Mouse (Mus musculus) midbrain, embryonic 11.5 days (tissue): ENCODE measurements around the gene Tyw3. TPM values are rescaled to one million over a fixed set of nuclear protein-coding genes. Genes with fewer than 3 reads are reported as not detected.
A peak's percentile ranks its signal among the peaks of the same experiment; 100 is the strongest.

Experiments used
- ATAC-seq: fragments of 200-750 bp; cut with Nextera tagmentation; 2 replicates; pipeline ENCODE4 v1.8.0; 2017; ENCODE audit warnings: moderate TSS enrichment, moderate library complexity; ENCODE audit not compliant: low FRiP score
- DNase-seq: peaks from one replicate; pipeline ENCODE4 v3.0.0; 2015; ENCODE audit warnings: low spot score; ENCODE audit errors: missing footprints
- H3K27ac ChIP-seq: fragments of 300-500 bp; sonication (generic); 2 replicates; pipeline ENCODE4 v1.5.1; 2014; ENCODE audit warnings: low read depth, low read length
- H3K27me3 ChIP-seq: fragments of 300-500 bp; sonication (generic); 2 replicates; pipeline ENCODE4 v1.6.1; 2014; ENCODE audit warnings: mild to moderate bottlenecking, low read length, moderate library complexity, mixed read lengths; ENCODE audit not compliant: control insufficient read depth, insufficient read depth
- H3K36me3 ChIP-seq: fragments of 300-500 bp; sonication (generic); 2 replicates; pipeline ENCODE4 v1.6.1; 2014; ENCODE audit warnings: mild to moderate bottlenecking, low read length, moderate library complexity, mixed read lengths; ENCODE audit not compliant: control insufficient read depth, insufficient read depth
- H3K4me1 ChIP-seq: fragments of 300-500 bp; sonication (generic); 2 replicates; pipeline ENCODE4 v1.6.1; 2014; ENCODE audit warnings: low read length; ENCODE audit not compliant: control insufficient read depth, insufficient read depth
- H3K4me2 ChIP-seq: fragments of 300-500 bp; sonication (generic); 2 replicates; pipeline ENCODE4 v1.6.1; 2014; ENCODE audit warnings: mild to moderate bottlenecking, moderate library complexity
- H3K4me3 ChIP-seq: fragments of 300-500 bp; sonication (generic); 2 replicates; pipeline ENCODE4 v1.5.1; 2014; ENCODE audit warnings: low read depth, low read length
- H3K9ac ChIP-seq: fragments of 300-500 bp; sonication (generic); 2 replicates; pipeline ENCODE4 v1.6.1; 2014; ENCODE audit warnings: low read length
- H3K9me3 ChIP-seq: fragments of 300-500 bp; sonication (generic); 2 replicates; pipeline ENCODE4 v1.6.1; 2016; ENCODE audit warnings: low read length; ENCODE audit not compliant: control insufficient read depth
- WGBS: fragments of 180-500 bp; shearing (Covaris S2); extraction: QIAGEN DNeasy Blood & Tissue Kit; methylation state at CpG from one replicate; pipeline ENCODE4 v1.1.7; 2014; 5-methylcytosine and 5-hydroxymethylcytosine counted together
- polyA plus RNA-seq: library from polyadenylated mRNA; unstranded; fragments of >200 nt; fragmentation: Nextera tagmentation; extraction: Ambion mirVana; gene quantifications from 2 replicates; pipeline ENCODE4 v1.2.1, GENCODE M21; 2014

Gene Tyw3
- polyA plus RNA-seq, 1 experiment from 2014 or later = 19.0 TPM

- no peaks in the 10 kb centered on the region for H3K9me3 ChIP-seq
- no peak overlapping the region for H3K9ac ChIP-seq
- H3K27me3 ChIP-seq = no peaks in the 10 kb centered on the region
- no peak overlapping the region for H3K4me2 ChIP-seq
- H3K27ac ChIP-seq = no peak overlapping the region
- no peak for ATAC-seq
- no peaks in the 10 kb centered on the region for H3K4me1 ChIP-seq
- H3K4me3 ChIP-seq = no peak overlapping the region
- H3K36me3 ChIP-seq = no peaks in the 10 kb centered on the region; the same call in 1 of the 2 replicates
- peak; percentile 19 for DNase-seq
- WGBS = 74% methylated on average over 5 of the region's 5 CpGs
Measured at GRCm38 (mm10) chr3:154604871-154605270, 8.0 kb upstream of the Tyw3 start.

DNA sequence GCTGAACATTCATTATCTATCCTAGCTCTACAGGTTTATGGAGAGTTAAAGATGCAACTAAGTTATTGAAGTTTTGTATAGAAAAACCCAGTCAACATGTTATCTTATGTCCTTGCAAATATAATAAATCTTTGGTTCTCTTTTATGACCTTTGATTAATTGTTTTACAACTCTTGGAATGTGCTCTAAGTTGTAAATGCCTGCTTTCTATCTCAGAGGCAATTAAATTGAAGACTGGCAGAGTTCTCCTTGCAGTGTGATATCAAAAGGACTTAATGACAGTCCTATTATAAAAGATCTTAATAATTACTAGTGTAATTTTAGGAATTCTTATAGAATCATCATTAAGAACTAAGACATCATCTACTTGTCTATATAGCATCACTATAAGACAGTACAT is 5.2 kb upstream of the Tyw3 start:
- no peak overlapping the region for H3K4me3 ChIP-seq
- no peaks in the 10 kb centered on the region for H3K27me3 ChIP-seq
- no peak overlapping the region for H3K4me2 ChIP-seq
- no peak overlapping the region for H3K27ac ChIP-seq
- H3K4me1 ChIP-seq = no peaks in the 10 kb centered on the region; the same call in 1 of the 2 replicates
- no peaks in the 10 kb centered on the region for H3K9me3 ChIP-seq
- H3K36me3 ChIP-seq = no peaks in the 10 kb centered on the region; the same call in 1 of the 2 replicates
- ATAC-seq (no peak), DNase-seq (peak; percentile 8)
- no peak overlapping the region for H3K9ac ChIP-seq

- H3K9ac ChIP-seq = peak overlapping the region; percentile 94
- H3K27me3 ChIP-seq = no peaks in the 10 kb centered on the region
- H3K36me3 ChIP-seq = no peaks in the 10 kb centered on the region
- ATAC-seq = no peak
- H3K4me3 ChIP-seq = peak overlapping the region; percentile 92
- no peak overlapping the region for H3K27ac ChIP-seq
- WGBS = 38% methylated on average over 7 of the region's 7 CpGs
- peak; percentile 89 for DNase-seq
- H3K9me3 ChIP-seq = no peaks in the 10 kb centered on the region
- peak overlapping the region; percentile 67 for H3K4me2 ChIP-seq
- H3K4me1 ChIP-seq = peaks cover 2% of the 10 kb centered on the region; the same call in 1 of the 2 replicates
Measured at GRCm38 (mm10) chr3:154597561-154597960, 657 bp upstream of the Tyw3 start.

DNA sequence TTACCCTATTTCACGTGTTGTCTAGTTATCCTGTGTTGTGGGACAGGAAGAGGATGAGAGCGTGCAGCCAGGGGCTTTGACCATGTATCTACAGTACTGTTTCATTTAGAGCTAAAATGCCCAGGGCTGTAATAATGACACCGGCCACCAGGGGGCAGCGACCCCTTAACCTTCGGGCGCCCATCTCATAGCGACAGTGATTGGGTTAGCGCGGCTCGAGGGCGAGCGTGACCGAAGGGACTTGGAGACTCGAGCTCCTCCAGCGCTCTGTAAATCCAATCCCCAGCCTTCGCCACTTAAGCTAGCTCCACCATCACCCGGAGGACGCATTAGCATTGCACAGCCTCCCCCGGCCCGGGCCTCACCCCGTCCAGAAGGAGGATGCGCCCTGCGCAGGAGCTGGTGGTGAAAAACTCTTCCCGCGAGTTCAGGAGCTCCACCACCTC is 393 bp downstream of the Tyw3 start, which contains the start of gene Cryz:
Gene Cryz, plus strand, starts transcription at position 224 of the 446 bp plus-strand sequence.
- H3K27ac ChIP-seq = peak within 1 kb of the TSS; percentile 80
- peak; percentile 100 for DNase-seq
- peaks cover 4% of the 10 kb centered on the region; the same call in 1 of the 2 replicates for H3K36me3 ChIP-seq
- H3K4me3 ChIP-seq = peak within 1 kb of the TSS; percentile 92
- WGBS = 0% methylated on average over 25 of the region's 25 CpGs
- no peaks in the 10 kb centered on the region for H3K9me3 ChIP-seq
- H3K4me1 ChIP-seq = peaks cover 2% of the 10 kb centered on the region; the same call in 1 of the 2 replicates
- H3K4me2 ChIP-seq = peak within 1 kb of the TSS; percentile 67
- no peaks in the 10 kb centered on the region for H3K27me3 ChIP-seq
- ATAC-seq = peak; percentile 91
- peak within 1 kb of the TSS; percentile 94 for H3K9ac ChIP-seq

- peaks cover 2% of the 10 kb centered on the region; the same call in 1 of the 2 replicates for H3K4me1 ChIP-seq
- no peak overlapping the region for H3K27ac ChIP-seq
- DNase-seq (no peak), ATAC-seq (no peak)
- H3K27me3 ChIP-seq = no peaks in the 10 kb centered on the region
- H3K9me3 ChIP-seq = no peaks in the 10 kb centered on the region
- 94% methylated on average over 6 of the region's 6 CpGs for WGBS
- H3K36me3 ChIP-seq = peaks cover 4% of the 10 kb centered on the region; the same call in 1 of the 2 replicates
- H3K4me2 ChIP-seq = no peak overlapping the region
- no peak overlapping the region for H3K9ac ChIP-seq
- no peak overlapping the region for H3K4me3 ChIP-seq
Measured at GRCm38 (mm10) chr3:154594156-154594555, 2.7 kb downstream of the Tyw3 start.

DNA sequence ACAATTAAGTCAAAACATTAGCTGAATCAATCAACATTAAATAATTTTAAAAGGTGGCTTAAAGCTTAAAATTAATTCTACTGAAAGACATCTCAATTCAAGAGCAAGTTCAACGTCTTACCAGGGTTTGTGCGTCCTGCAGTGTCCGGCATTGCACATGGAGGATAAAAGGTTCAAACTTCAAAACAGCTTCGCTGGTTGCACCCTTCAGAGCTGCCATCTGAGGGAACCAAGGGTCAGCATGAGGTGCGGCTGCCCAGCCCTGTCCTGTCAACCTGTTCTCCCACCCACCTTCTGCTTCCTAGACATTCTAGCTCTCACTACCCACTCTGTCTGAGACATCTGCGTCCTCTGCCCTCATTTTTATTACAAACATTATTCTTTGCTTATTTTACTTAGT is 3.3 kb downstream of the Tyw3 start:
- H3K9ac ChIP-seq = no peak overlapping the region
- 95% methylated on average over 6 of the region's 6 CpGs for WGBS
- H3K4me3 ChIP-seq = no peak overlapping the region
- no peak overlapping the region for H3K27ac ChIP-seq
- no peak for ATAC-seq
- peak; percentile 0 for DNase-seq
- peaks cover 4% of the 10 kb centered on the region; the same call in 1 of the 2 replicates for H3K36me3 ChIP-seq
- no peaks in the 10 kb centered on the region for H3K9me3 ChIP-seq
- no peak overlapping the region for H3K4me2 ChIP-seq
- peaks cover 2% of the 10 kb centered on the region; the same call in 1 of the 2 replicates for H3K4me1 ChIP-seq
- H3K27me3 ChIP-seq = no peaks in the 10 kb centered on the region

DNA sequence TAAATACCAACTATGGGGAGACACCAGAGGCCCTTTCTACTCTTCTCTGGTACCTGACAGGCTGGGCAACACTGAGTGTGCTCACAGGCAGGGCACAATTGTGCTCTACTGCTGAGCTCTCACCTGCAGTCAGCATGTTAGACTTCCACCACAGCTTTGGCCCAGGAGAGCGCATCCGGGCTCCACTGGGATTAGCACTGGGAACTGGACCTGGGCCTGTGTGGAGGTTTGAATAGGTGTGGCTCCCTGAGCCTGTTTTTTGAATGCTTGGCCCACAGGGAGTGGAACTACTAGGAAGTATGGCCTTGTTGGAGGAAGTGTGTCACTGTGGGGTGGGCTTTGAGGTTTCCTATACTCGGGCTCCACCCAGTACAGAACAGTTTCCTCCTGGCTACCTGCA is 5.3 kb downstream of the Tyw3 start:
- DNase-seq (peak; percentile 59), ATAC-seq (no peak)
- 91% methylated on average over 3 of the region's 3 CpGs for WGBS
- Histone ChIP-seq H3K4me2 (no peak overlapping the region), H3K27ac (no peak overlapping the region), H3K9me3 (no peaks in the 10 kb centered on the region), H3K4me3 (no peak overlapping the region), H3K27me3 (no peaks in the 10 kb centered on the region), H3K4me1 (peaks cover 2% of the 10 kb centered on the region; the same call in 1 of the 2 replicates), H3K9ac (no peak overlapping the region), H3K36me3 (peaks cover 4% of the 10 kb centered on the region; the same call in 1 of the 2 replicates)

DNA sequence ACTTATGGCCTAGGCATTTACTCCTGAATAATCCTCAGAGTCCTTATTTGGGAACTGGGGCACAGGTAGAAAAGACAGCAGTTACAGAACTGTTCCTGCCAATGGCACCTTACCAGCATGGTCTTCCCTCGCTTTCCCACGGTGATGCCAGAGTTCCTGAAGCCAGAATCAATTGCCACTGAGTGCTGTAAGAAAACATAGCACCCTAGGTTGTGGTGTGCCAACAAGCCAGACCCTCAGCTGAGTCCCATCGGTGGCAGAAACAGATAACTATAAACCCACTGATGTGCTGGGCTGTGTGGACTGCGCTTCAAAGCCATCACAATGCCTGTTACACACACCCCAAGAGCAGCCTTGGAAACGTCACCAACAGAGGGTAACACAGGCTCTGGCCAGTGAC is 5.9 kb downstream of the Tyw3 start:
- Histone ChIP-seq H3K4me2 (no peak overlapping the region), H3K27ac (no peak overlapping the region), H3K4me1 (no peaks in the 10 kb centered on the region), H3K4me3 (no peak overlapping the region), H3K9ac (no peak overlapping the region), H3K36me3 (peaks cover 4% of the 10 kb centered on the region; the same call in 1 of the 2 replicates), H3K9me3 (no peaks in the 10 kb centered on the region), H3K27me3 (no peaks in the 10 kb centered on the region)
- no peak for ATAC-seq
- peak; percentile 45 for DNase-seq
- WGBS = 84% methylated on average over 5 of the region's 5 CpGs

GRCm38 (mm10) chr3:154584351-154584750 is 12.6 kb downstream of the Tyw3 start:
- Histone ChIP-seq H3K36me3 (peaks cover 4% of the 10 kb centered on the region; the same call in 1 of the 2 replicates), H3K4me3 (no peak overlapping the region), H3K27me3 (no peaks in the 10 kb centered on the region), H3K9me3 (no peaks in the 10 kb centered on the region), H3K4me2 (no peak overlapping the region), H3K9ac (no peak overlapping the region), H3K27ac (no peak overlapping the region), H3K4me1 (no peaks in the 10 kb centered on the region)
- ATAC-seq (no peak), DNase-seq (no peak)
- WGBS = 88% methylated on average over 8 of the region's 8 CpGs
